Mouse (Mus musculus) liver, adult 2 months (tissue): Measurements from ENCODE around the gene Isl1.

ENCODE experiments used
- CTCF ChIP-seq: fragments of 200-500 bp; IDR thresholded peaks from 2 replicates; pipeline ENCODE4 v1.5.1; 2011; ENCODE audit warnings: low read depth, low read length, control low read depth
- POLR2A ChIP-seq: fragments of 200-500 bp; IDR thresholded peaks from 2 replicates; pipeline ENCODE4 v1.6.1; 2011; ENCODE audit warnings: low read length, control low read depth; ENCODE audit not compliant: insufficient read depth; ENCODE audit errors: extremely low read depth

- TF ChIP-seq CTCF (no peak), POLR2A (no peak)
Observed at GRCm38 (mm10) chr13:116293301-116294150, 16.0 kb downstream of the Isl1 start.
